Mouse (Mus musculus) myocyte (in vitro differentiated cells): ENCODE measurements at regions not wholly inside any gene's neighbourhood (a gene's known extent, or its start where the extent isn't known, plus 50 kb on each side); places are given as distances from the start of the nearest gene placed in this dataset.

Experiments
- MAX ChIP-seq: IDR thresholded peaks from one replicate; pipeline ENCODE4 v1.6.1; 2011; ENCODE audit warnings: low read depth, mild to moderate bottlenecking, control low read depth
- POLR2A ChIP-seq: IDR thresholded peaks from one replicate; pipeline ENCODE4 v1.6.1; 2011; ENCODE audit warnings: low read depth, mild to moderate bottlenecking, control low read depth, moderate library complexity; ENCODE audit not compliant: insufficient read length
- TCF12 ChIP-seq: IDR thresholded peaks from one replicate; pipeline ENCODE4 v1.6.1; 2011; ENCODE audit warnings: mild to moderate bottlenecking, control low read depth; ENCODE audit not compliant: poor library complexity, insufficient read depth, severe bottlenecking

DNA sequence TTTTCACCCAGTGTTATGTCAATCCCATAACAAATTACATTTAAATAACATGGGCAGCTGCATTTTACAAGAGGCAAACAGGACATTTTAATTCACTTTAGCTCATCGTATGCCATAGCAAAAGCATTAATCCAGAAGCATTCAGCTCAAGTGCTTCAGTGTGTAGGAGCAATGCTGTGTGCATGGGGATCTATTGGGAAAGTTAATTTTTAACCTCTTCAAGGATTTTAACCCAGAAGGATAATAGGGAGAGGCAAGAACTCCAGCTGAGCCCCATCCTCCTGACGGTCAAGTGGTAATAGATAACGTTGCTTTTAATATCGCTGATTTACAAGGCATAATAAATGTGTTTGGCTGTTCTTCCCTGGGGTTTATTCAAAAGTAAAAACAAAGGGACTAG, 105.1 kb upstream of the Zfand5 start:
- TF ChIP-seq POLR2A, result no peak
- no peak for TF ChIP-seq TCF12
- TF ChIP-seq MAX, result no peak
